Mouse (Mus musculus): ENCODE measurements around the gene Zfp687. TPM values are rescaled to one million over a fixed set of nuclear protein-coding genes. Genes with fewer than 3 reads are reported as not detected.

Zfp687 gene
- total and polyA plus RNA-seq, 3 experiments = 10.9 to 13.5 (median 11.0) TPM

- intact Hi-C loops (cut with DNase I) = loop anchor here (5.0 kb wide), 1 partner anchor 127 kb away; the partner anchor contains the start of gene Psmb4
- Histone ChIP-seq H3K27ac (peak overlapping the region; percentile 95), H3K36me3 (ENCODE audit: control insufficient read depth, insufficient read depth, low read length) (no peaks in the 10 kb centered on the region), H3K4me3 (peak overlapping the region; percentile 98), H3K9ac (ENCODE audit: low read depth, low read length) (peak overlapping the region; percentile 94), H3K4me1 (ENCODE audit: control insufficient read depth, insufficient read depth, low read length) (peaks cover 2% of the 10 kb centered on the region), H3K79me2 (replicated peaks; ENCODE audit: control insufficient read depth, insufficient read depth, low read length) (no peaks in the 10 kb centered on the region), H3K27me3 (ENCODE audit: control insufficient read depth, insufficient read depth, low read length) (no peaks in the 10 kb centered on the region)
- TF ChIP-seq EP300 (IDR thresholded peaks at IDR 0.05; ENCODE audit: insufficient read depth, low read depth, low read length) (no peak), POLR2A (IDR thresholded peaks at IDR 0.05; ENCODE audit: insufficient read depth, low read depth, low read length) (no peak), CTCF (IDR thresholded peaks at IDR 0.05) (no peak)
- DNase-seq = peak; percentile 62 to 69
- WGBS = 1% methylated on average over 44 of the region's 44 CpGs
Observed at GRCm38 (mm10) chr3:95014428-95015151, 658 bp downstream of the Zfp687 start.

- Histone ChIP-seq H3K36me3 (ENCODE audit: control insufficient read depth, insufficient read depth, low read length) (no peaks in the 10 kb centered on the region), H3K4me1 (ENCODE audit: control insufficient read depth, insufficient read depth, low read length) (peaks cover 2% of the 10 kb centered on the region), H3K79me2 (replicated peaks; ENCODE audit: control insufficient read depth, insufficient read depth, low read length) (no peaks in the 10 kb centered on the region), H3K27me3 (ENCODE audit: control insufficient read depth, insufficient read depth, low read length) (no peaks in the 10 kb centered on the region), H3K27ac (peak overlapping the region; percentile 95; the same call in 1 of the 2 replicates), H3K4me3 (peak overlapping the region; percentile 98), H3K9ac (ENCODE audit: low read depth, low read length) (peak overlapping the region; percentile 94)
- DNase-seq = peak; percentile 21 to 37
- 25% methylated on average over 13 of the region's 13 CpGs for WGBS
- intact Hi-C loops (cut with DNase I) = no loop called here
- TF ChIP-seq EP300 (IDR thresholded peaks at IDR 0.05; ENCODE audit: insufficient read depth, low read depth, low read length) (no peak), POLR2A (IDR thresholded peaks at IDR 0.05; ENCODE audit: insufficient read depth, low read depth, low read length) (no peak), CTCF (IDR thresholded peaks at IDR 0.05) (peak; percentile 26; the same call in 1 of the 2 replicates)
Observed at GRCm38 (mm10) chr3:95013699-95014427, 1.4 kb downstream of the Zfp687 start.

- Histone ChIP-seq H3K27me3 (ENCODE audit: control insufficient read depth, insufficient read depth, low read length) (no peaks in the 10 kb centered on the region), H3K9ac (ENCODE audit: low read depth, low read length) (no peak overlapping the region), H3K79me2 (replicated peaks; ENCODE audit: control insufficient read depth, insufficient read depth, low read length) (no peaks in the 10 kb centered on the region), H3K4me3 (no peak overlapping the region), H3K27ac (no peak overlapping the region), H3K36me3 (ENCODE audit: control insufficient read depth, insufficient read depth, low read length) (no peaks in the 10 kb centered on the region), H3K4me1 (ENCODE audit: control insufficient read depth, insufficient read depth, low read length) (peaks cover 2% of the 10 kb centered on the region)
- TF ChIP-seq POLR2A (IDR thresholded peaks at IDR 0.05; ENCODE audit: insufficient read depth, low read depth, low read length) (no peak), EP300 (IDR thresholded peaks at IDR 0.05; ENCODE audit: insufficient read depth, low read depth, low read length) (no peak), CTCF (IDR thresholded peaks at IDR 0.05) (no peak)
- intact Hi-C loops (cut with DNase I) = no loop called here
- 89% methylated on average over 3 of the region's 3 CpGs for WGBS
- no peak for DNase-seq
Observed at GRCm38 (mm10) chr3:95012982-95013381, 2.3 kb downstream of the Zfp687 start.

GRCm38 (mm10) chr3:95010396-95010795 is 4.9 kb downstream of the Zfp687 start:
- Histone ChIP-seq H3K4me1 (ENCODE audit: control insufficient read depth, insufficient read depth, low read length) (peaks cover 2% of the 10 kb centered on the region; the same call in 1 of the 2 replicates), H3K9ac (ENCODE audit: low read depth, low read length) (no peak overlapping the region), H3K36me3 (ENCODE audit: control insufficient read depth, insufficient read depth, low read length) (no peaks in the 10 kb centered on the region), H3K27ac (no peak overlapping the region), H3K4me3 (no peak overlapping the region), H3K79me2 (replicated peaks; ENCODE audit: control insufficient read depth, insufficient read depth, low read length) (no peaks in the 10 kb centered on the region), H3K27me3 (ENCODE audit: control insufficient read depth, insufficient read depth, low read length) (no peaks in the 10 kb centered on the region)
- intact Hi-C loops (cut with DNase I) = no loop called here
- no peak for DNase-seq
- TF ChIP-seq CTCF (IDR thresholded peaks at IDR 0.05) = no peak
- no peak for TF ChIP-seq POLR2A (IDR thresholded peaks at IDR 0.05; ENCODE audit: insufficient read depth, low read depth, low read length)
- no peak for TF ChIP-seq EP300 (IDR thresholded peaks at IDR 0.05; ENCODE audit: insufficient read depth, low read depth, low read length)
- WGBS = 88% methylated on average over 7 of the region's 7 CpGs

GRCm38 (mm10) chr3:95007706-95008105 is 7.5 kb downstream of the Zfp687 start:
- no peak for DNase-seq
- no peak overlapping the region for H3K4me3 ChIP-seq
- no peaks in the 10 kb centered on the region for H3K79me2 ChIP-seq (replicated peaks; ENCODE audit: control insufficient read depth, insufficient read depth, low read length)
- no peaks in the 10 kb centered on the region for H3K27me3 ChIP-seq (ENCODE audit: control insufficient read depth, insufficient read depth, low read length)
- no peak overlapping the region for H3K9ac ChIP-seq (ENCODE audit: low read depth, low read length)
- no peaks in the 10 kb centered on the region for H3K4me1 ChIP-seq (ENCODE audit: control insufficient read depth, insufficient read depth, low read length)
- H3K36me3 ChIP-seq (ENCODE audit: control insufficient read depth, insufficient read depth, low read length) = peaks cover 2% of the 10 kb centered on the region; the same call in 1 of the 2 replicates
- no peak overlapping the region for H3K27ac ChIP-seq
- 80% methylated on average over 9 of the region's 9 CpGs for WGBS
- TF ChIP-seq CTCF (IDR thresholded peaks at IDR 0.05) (no peak), POLR2A (IDR thresholded peaks at IDR 0.05; ENCODE audit: insufficient read depth, low read depth, low read length) (no peak), EP300 (IDR thresholded peaks at IDR 0.05; ENCODE audit: insufficient read depth, low read depth, low read length) (no peak)
- intact Hi-C loops (cut with DNase I) = no loop called here
